Mouse (Mus musculus): ENCODE measurements around the gene Ormdl2.

GRCm38 (mm10) chr10:128790398-128791124 lies 30.9 kb downstream of the Ormdl2 start, which contains the start of gene Mmp19:
- TF ChIP-seq POLR2A (IDR thresholded peaks at IDR 0.05; ENCODE audit: insufficient read depth, low read depth, low read length) (no peak), CTCF (IDR thresholded peaks at IDR 0.05; ENCODE audit: insufficient read depth, low read depth, low read length) (no peak)
